Mouse (Mus musculus) erythroblast, embryonic 14.5 days (primary cell): ENCODE results near the gene Rwdd4a.

ENCODE experiments used
- GATA1 ChIP-seq: IDR thresholded peaks from 2 replicates; pipeline ENCODE4 v1.6.1; 2012; ENCODE audit warnings: low read length, inconsistent platforms, mixed read lengths
- TAL1 ChIP-seq: IDR thresholded peaks from 3 replicates; pipeline ENCODE4 v1.6.1; 2012; ENCODE audit warnings: low read length, inconsistent platforms, mixed read lengths

DNA sequence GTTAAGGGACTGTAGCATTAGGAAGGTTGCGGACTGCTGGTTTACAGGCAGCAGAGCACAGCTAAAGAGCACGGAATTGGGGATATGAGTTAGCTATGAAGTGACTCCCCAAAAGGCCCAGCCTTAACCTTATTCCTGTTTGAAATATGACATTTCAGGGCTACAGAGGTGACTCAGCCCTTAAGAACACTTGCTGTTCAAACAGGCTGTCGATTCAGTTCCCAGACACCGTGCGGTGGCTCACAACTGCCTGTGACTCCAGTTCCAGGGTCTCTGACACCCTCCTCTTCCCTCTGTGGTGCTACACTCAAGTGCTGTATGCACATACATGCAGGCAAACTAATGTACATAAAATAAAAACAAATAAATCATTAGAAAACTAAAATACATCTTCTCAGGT is 55.2 kb downstream of the Rwdd4a start:
- TF ChIP-seq GATA1: no peak
- no peak for TF ChIP-seq TAL1
